Mouse (Mus musculus): ENCODE results near the gene Trim26. TPM values are rescaled to one million over a fixed set of nuclear protein-coding genes. Genes with fewer than 3 reads are reported as not detected.

Gene Trim26
- total RNA-seq, 1 experiment: 24.6 TPM

GRCm38 (mm10) chr17:36866719-36867527 is 30.0 kb downstream of the Trim26 start, which contains the start of gene Trim15:
Gene Trim15, minus strand, starts transcription at chr17:36867210.
- Histone ChIP-seq H3K4me3 (ENCODE audit: insufficient read depth in 1 of 2, low read depth in 1 of 2, low read length in 2 of 2, poor library complexity in 1 of 2, severe bottlenecking in 1 of 2) (peak within 1 kb of the TSS; percentile 16 to 48; a peak in 2 of 4 replicates), H3K4me1 (ENCODE audit: control insufficient read depth in 2 of 2, insufficient read depth in 2 of 2, low read length in 2 of 2, poor library complexity in 1 of 2) (peaks cover 0 to 12% of the 10 kb centered on the region in 2 experiments; a peak in 1 of 4 replicates), H3K9ac (ENCODE audit: insufficient read depth, low read depth, low read length, poor library complexity, severe bottlenecking) (peak within 1 kb of the TSS; percentile 8; the same call in 1 of the 2 replicates), H3K27ac (ENCODE audit: insufficient read depth, low read depth, low read length, poor library complexity, severe bottlenecking) (no peak within 1 kb of the TSS), H3K9me3 (ENCODE audit: control insufficient read depth, insufficient read depth, low read depth, low read length) (no peaks in the 10 kb centered on the region), H3K36me3 (ENCODE audit: control insufficient read depth, insufficient read depth, low read length, poor library complexity, severe bottlenecking) (no peaks in the 10 kb centered on the region)
- DNase-seq (ENCODE audit: low read depth, low spot score): no peak
- in situ Hi-C loops (cut with MboI; ENCODE audit: low sequenced_read_pairs in 2 of 2, unreplicated experiment in 2 of 2): no loop called here
- no peak for TF ChIP-seq ZC3H11A (IDR thresholded peaks at IDR 0.05; ENCODE audit: borderline replicate concordance, low read depth, low read length)
- TF ChIP-seq CHD2 (IDR thresholded peaks at IDR 0.05; ENCODE audit: low read depth, low read length): no peak
- TF ChIP-seq HCFC1 (IDR thresholded peaks at IDR 0.05; ENCODE audit: borderline replicate concordance, insufficient read depth, low read length): no peak

- Histone ChIP-seq H3K9me3 (ENCODE audit: control insufficient read depth, insufficient read depth, low read depth, low read length) (no peaks in the 10 kb centered on the region), H3K4me3 (ENCODE audit: insufficient read depth in 1 of 2, low read depth in 1 of 2, low read length in 2 of 2, poor library complexity in 1 of 2, severe bottlenecking in 1 of 2) (no peak overlapping the region), H3K36me3 (ENCODE audit: control insufficient read depth, insufficient read depth, low read length, poor library complexity, severe bottlenecking) (no peaks in the 10 kb centered on the region), H3K4me1 (ENCODE audit: control insufficient read depth in 2 of 2, insufficient read depth in 2 of 2, low read length in 2 of 2, poor library complexity in 1 of 2) (peaks cover 0 to 12% of the 10 kb centered on the region in 2 experiments; a peak in 1 of 4 replicates), H3K9ac (ENCODE audit: insufficient read depth, low read depth, low read length, poor library complexity, severe bottlenecking) (no peak overlapping the region), H3K27ac (ENCODE audit: insufficient read depth, low read depth, low read length, poor library complexity, severe bottlenecking) (no peak overlapping the region)
- no peak for DNase-seq (ENCODE audit: low read depth, low spot score)
- TF ChIP-seq HCFC1 (IDR thresholded peaks at IDR 0.05; ENCODE audit: borderline replicate concordance, insufficient read depth, low read length) (no peak), ZC3H11A (IDR thresholded peaks at IDR 0.05; ENCODE audit: borderline replicate concordance, low read depth, low read length) (no peak), ZNF384 (IDR thresholded peaks at IDR 0.05; ENCODE audit: low read depth, low read length) (no peak), MAFK (IDR thresholded peaks at IDR 0.05; ENCODE audit: insufficient read depth, low read depth, low read length) (no peak), CHD2 (IDR thresholded peaks at IDR 0.05; ENCODE audit: low read depth, low read length) (no peak)
- in situ Hi-C loops (cut with MboI; ENCODE audit: low sequenced_read_pairs in 2 of 2, unreplicated experiment in 2 of 2): no loop called here
Observed at GRCm38 (mm10) chr17:36868836-36869235, 31.9 kb downstream of the Trim26 start.

GRCm38 (mm10) chr17:36869284-36869954 is 32.5 kb downstream of the Trim26 start, which contains the start of gene Trim10:
Gene Trim10, plus strand, starts transcription at chr17:36869574.
- in situ Hi-C loops (cut with MboI; ENCODE audit: low sequenced_read_pairs in 2 of 2, unreplicated experiment in 2 of 2): no loop called here
- H3K4me3 ChIP-seq (ENCODE audit: insufficient read depth in 1 of 2, low read depth in 1 of 2, low read length in 2 of 2, poor library complexity in 1 of 2, severe bottlenecking in 1 of 2): peak within 1 kb of the TSS; percentile 19 to 26; a peak in 2 of 4 replicates
- no peak for DNase-seq (ENCODE audit: low read depth, low spot score)
- H3K4me1 ChIP-seq (ENCODE audit: control insufficient read depth in 2 of 2, insufficient read depth in 2 of 2, low read length in 2 of 2, poor library complexity in 1 of 2): peaks cover 0 to 12% of the 10 kb centered on the region in 2 experiments; a peak in 1 of 4 replicates
- H3K36me3 ChIP-seq (ENCODE audit: control insufficient read depth, insufficient read depth, low read length, poor library complexity, severe bottlenecking): no peaks in the 10 kb centered on the region
- TF ChIP-seq ZC3H11A (IDR thresholded peaks at IDR 0.05; ENCODE audit: borderline replicate concordance, low read depth, low read length) (no peak), ZNF384 (IDR thresholded peaks at IDR 0.05; ENCODE audit: low read depth, low read length) (no peak), HCFC1 (IDR thresholded peaks at IDR 0.05; ENCODE audit: borderline replicate concordance, insufficient read depth, low read length) (no peak), CHD2 (IDR thresholded peaks at IDR 0.05; ENCODE audit: low read depth, low read length) (no peak), MAFK (IDR thresholded peaks at IDR 0.05; ENCODE audit: insufficient read depth, low read depth, low read length) (no peak)
- H3K27ac ChIP-seq (ENCODE audit: insufficient read depth, low read depth, low read length, poor library complexity, severe bottlenecking): no peak within 1 kb of the TSS
- H3K9me3 ChIP-seq (ENCODE audit: control insufficient read depth, insufficient read depth, low read depth, low read length): no peaks in the 10 kb centered on the region
- H3K9ac ChIP-seq (ENCODE audit: insufficient read depth, low read depth, low read length, poor library complexity, severe bottlenecking): no peak within 1 kb of the TSS

- Histone ChIP-seq H3K27ac (ENCODE audit: insufficient read depth, low read depth, low read length, poor library complexity, severe bottlenecking) (no peak overlapping the region), H3K4me3 (ENCODE audit: insufficient read depth in 1 of 2, low read depth in 1 of 2, low read length in 2 of 2, poor library complexity in 1 of 2, severe bottlenecking in 1 of 2) (peak overlapping the region; percentile 19 to 26; a peak in 2 of 4 replicates), H3K9ac (ENCODE audit: insufficient read depth, low read depth, low read length, poor library complexity, severe bottlenecking) (no peak overlapping the region), H3K9me3 (ENCODE audit: control insufficient read depth, insufficient read depth, low read depth, low read length) (no peaks in the 10 kb centered on the region), H3K4me1 (ENCODE audit: control insufficient read depth in 2 of 2, insufficient read depth in 2 of 2, low read length in 2 of 2, poor library complexity in 1 of 2) (peaks cover 0 to 12% of the 10 kb centered on the region in 2 experiments; a peak in 1 of 4 replicates), H3K36me3 (ENCODE audit: control insufficient read depth, insufficient read depth, low read length, poor library complexity, severe bottlenecking) (no peaks in the 10 kb centered on the region)
- in situ Hi-C loops (cut with MboI; ENCODE audit: low sequenced_read_pairs in 2 of 2, unreplicated experiment in 2 of 2): no loop called here
- TF ChIP-seq ZNF384 (IDR thresholded peaks at IDR 0.05; ENCODE audit: low read depth, low read length): no peak
- TF ChIP-seq HCFC1 (IDR thresholded peaks at IDR 0.05; ENCODE audit: borderline replicate concordance, insufficient read depth, low read length): no peak
- TF ChIP-seq ZC3H11A (IDR thresholded peaks at IDR 0.05; ENCODE audit: borderline replicate concordance, low read depth, low read length): no peak
- TF ChIP-seq CHD2 (IDR thresholded peaks at IDR 0.05; ENCODE audit: low read depth, low read length): no peak
- no peak for TF ChIP-seq MAFK (IDR thresholded peaks at IDR 0.05; ENCODE audit: insufficient read depth, low read depth, low read length)
- DNase-seq (ENCODE audit: low read depth, low spot score): no peak
Observed at GRCm38 (mm10) chr17:36869955-36870810, 33.2 kb downstream of the Trim26 start.
